Mouse (Mus musculus) urinary bladder, postnatal 14 days (tissue): ENCODE data around the gene Plekhh3.
"Not testable (repeated sequence)": the region's sequence is repeated elsewhere in the genome, so short reads cannot be mapped to it uniquely, and the experiment has no call there.

Source experiments
- DNase-seq: peaks from one replicate; pipeline ENCODE4 v3.0.0; 2021; ENCODE audit warnings: low spot score

Gene Plekhh3

GRCm38 (mm10) chr11:101171721-101172433 is 726 bp upstream of the Plekhh3 start:
- peak; percentile 80 for DNase-seq

- DNase-seq = peak; percentile 87
These were observed 769 bp downstream of the Plekhh3 start, which contains the start of gene Cntnap1 for GRCm38 (mm10) chr11:101170354-101170810. Gene Cntnap1 (plus strand): TSS chr11:101170523.

- no peak for DNase-seq
These were observed 1.6 kb downstream of the Plekhh3 start for GRCm38 (mm10) chr11:101169301-101170107.

- peak; percentile 62 for DNase-seq
These were observed 2.7 kb downstream of the Plekhh3 start for GRCm38 (mm10) chr11:101168301-101168980.

- DNase-seq = no peak
These were observed 3.2 kb downstream of the Plekhh3 start for GRCm38 (mm10) chr11:101167963-101168300.

GRCm38 (mm10) chr11:101167211-101167962 is 3.8 kb downstream of the Plekhh3 start:
- DNase-seq = no peak

GRCm38 (mm10) chr11:101166357-101166756 is 4.8 kb downstream of the Plekhh3 start:
- no peak for DNase-seq

GRCm38 (mm10) chr11:101164677-101165580 is 6.2 kb downstream of the Plekhh3 start:
- peak; percentile 59 for DNase-seq

GRCm38 (mm10) chr11:101164351-101164665 is 6.8 kb downstream of the Plekhh3 start:
- DNase-seq = no peak

- no peak for DNase-seq
These were observed 7.4 kb downstream of the Plekhh3 start for GRCm38 (mm10) chr11:101163476-101164350.

GRCm38 (mm10) chr11:101162772-101163171 is 8.4 kb downstream of the Plekhh3 start:
- peak; percentile 63 for DNase-seq

- DNase-seq = no peak
These were observed 8.8 kb downstream of the Plekhh3 start for GRCm38 (mm10) chr11:101162301-101162700.

- DNase-seq = no peak
These were observed 9.6 kb downstream of the Plekhh3 start for GRCm38 (mm10) chr11:101161551-101161950.

- not testable (repeated sequence) for DNase-seq
These were observed 10.1 kb downstream of the Plekhh3 start for GRCm38 (mm10) chr11:101160981-101161505.

GRCm38 (mm10) chr11:101160151-101160550 is 11.0 kb downstream of the Plekhh3 start:
- DNase-seq = not testable (repeated sequence)

GRCm38 (mm10) chr11:101155728-101156371 is 15.3 kb downstream of the Plekhh3 start, which contains the start of gene Tubg2:
Gene Tubg2 (plus strand): TSS chr11:101155907.
- DNase-seq = peak; percentile 50

- no peak for DNase-seq
These were observed 16.0 kb downstream of the Plekhh3 start for GRCm38 (mm10) chr11:101155151-101155550.

GRCm38 (mm10) chr11:101154648-101155047 is 16.5 kb downstream of the Plekhh3 start:
- no peak for DNase-seq

GRCm38 (mm10) chr11:101152825-101153224 is 18.3 kb downstream of the Plekhh3 start:
- DNase-seq = no peak
